Mouse (Mus musculus) left cerebral cortex, postnatal 25 days (tissue): ENCODE results near the gene Nop2. TPM values are rescaled to one million over a fixed set of nuclear protein-coding genes. Genes with fewer than 3 reads are reported as not detected.

Experiments used
- DNase-seq, 2 experiments: peaks; one replicate each; pipeline ENCODE4 v3.0.0; 2022; ENCODE audit warnings: low spot score in 2 of 2, mixed read lengths in 1 of 2
- intact Hi-C: fragments of 180-260 bp; cut with DNase I; formaldehyde crosslinking; loops from one replicate; pipeline ENCODE4 v1.15.1; 2025
- total RNA-seq, 2 experiments: library from RNA; stranded (reverse); gene quantifications; 2 replicates each; pipeline ENCODE4 v1.2.3; 2021

Nop2 gene
- total RNA-seq, 2 experiments from 2014 or later, result 27.1 to 28.0 TPM

DNA sequence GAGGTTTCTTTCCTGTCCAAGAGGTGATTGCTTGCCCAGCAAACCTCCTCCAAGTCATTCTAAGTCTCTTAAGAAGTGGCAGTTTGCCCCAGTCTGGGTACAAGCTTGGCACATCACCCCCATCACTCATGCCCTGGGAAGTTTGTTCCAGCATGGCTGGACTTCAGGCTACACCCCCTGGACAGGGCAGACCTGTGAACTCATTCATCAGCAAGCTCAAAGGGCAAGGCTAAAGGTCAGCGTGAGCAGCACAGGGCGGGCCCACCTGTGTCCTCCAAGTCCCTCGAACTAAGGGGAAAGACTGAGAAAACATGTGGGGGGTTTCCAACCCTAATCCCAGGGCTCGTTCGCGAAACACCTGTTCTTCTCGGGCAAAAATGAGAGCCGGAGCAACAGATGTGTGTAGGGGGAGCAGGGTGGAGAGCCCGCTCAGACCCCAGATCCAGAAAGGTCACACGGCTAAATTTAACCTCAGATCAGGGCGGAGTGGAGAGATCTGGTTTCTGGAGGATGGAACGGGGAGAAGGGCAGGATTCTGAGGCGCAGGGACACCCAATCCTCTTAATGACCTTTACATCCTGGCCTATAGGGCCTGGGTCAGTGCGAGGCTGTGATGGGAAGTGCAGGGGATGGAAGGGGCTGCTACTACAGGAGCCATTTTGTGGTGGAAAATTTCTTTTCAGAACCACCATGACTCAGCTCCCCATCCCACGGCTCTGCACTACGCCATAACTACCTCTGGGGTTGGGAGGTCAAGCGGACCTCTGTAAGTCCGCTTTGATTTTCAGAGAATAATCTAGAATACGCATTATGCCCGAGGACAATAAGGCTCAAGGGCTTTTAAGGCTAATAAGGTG is 32.3 kb downstream of the Nop2 start:
- intact Hi-C loops, result loop anchor here (2.0 kb wide), 2 partner anchors 15 to 107 kb away; no protein-coding TSS in a partner anchor
- DNase-seq, result peak; percentile 33 to 62

DNA sequence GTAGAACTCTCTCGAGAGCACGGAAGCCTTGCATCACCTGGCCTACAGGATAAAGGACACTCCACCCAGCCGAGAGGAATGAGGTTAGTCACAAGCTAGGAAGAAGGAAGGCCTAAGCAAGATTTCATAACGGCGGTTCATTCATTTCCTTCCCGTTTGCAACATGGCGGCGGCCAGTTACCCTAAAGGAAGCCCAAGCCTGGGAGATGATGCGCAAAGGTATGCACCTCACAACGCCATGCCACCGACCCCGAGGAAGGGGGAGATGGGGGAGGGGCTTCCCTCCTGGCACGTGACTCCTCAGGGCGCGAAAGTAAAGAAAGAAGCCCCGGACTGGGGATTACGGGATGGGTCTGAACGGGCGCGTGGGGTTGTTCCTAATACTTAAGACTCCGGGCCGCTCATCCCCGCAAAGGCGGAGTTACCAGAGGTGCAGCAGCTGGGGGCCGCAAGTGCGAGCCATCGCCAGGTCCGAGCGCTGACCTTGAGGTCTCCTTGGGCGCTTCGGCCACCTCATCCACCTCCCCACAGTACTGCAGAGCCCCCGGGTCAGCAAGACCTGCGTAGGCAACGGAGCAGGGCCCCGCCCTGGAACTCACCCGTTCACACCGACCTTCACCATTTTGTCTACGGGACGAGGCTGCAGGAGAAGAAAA is 33.1 kb downstream of the Nop2 start:
- peak; percentile 49 to 52 for DNase-seq
- intact Hi-C loops, result loop anchor here (2.0 to 5.0 kb wide), 3 partner anchors 16 to 106 kb away; partner anchors contain the start of gene Vamp1

DNA sequence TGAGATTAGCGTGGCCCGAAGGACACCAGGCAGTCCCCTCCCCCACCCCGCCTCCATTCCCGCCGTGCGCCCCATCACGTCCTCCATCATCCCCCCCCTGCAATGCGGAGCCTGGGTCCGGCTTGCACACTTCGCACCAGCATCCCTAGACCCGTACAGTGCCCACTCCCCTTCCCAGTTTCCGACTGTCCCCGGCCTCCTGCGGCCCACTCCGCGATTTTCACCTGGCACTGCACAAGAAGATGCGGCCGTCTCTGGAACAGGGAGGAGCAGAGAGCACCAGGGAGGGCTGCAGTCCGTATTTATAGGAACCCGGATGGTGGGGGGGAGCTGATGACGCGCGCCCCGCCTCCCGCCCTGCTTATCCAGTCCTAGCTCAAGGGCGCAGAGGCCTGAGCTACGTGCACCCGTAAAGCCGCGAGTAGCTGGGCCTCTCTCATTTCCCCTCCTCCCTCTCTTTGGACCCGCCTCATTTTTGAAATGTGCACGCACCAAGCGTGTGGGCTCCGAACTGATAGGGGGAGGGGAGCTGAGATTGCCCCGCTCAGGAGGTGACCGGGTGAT is 33.7 kb downstream of the Nop2 start:
- peak; percentile 98 to 99 for DNase-seq
- intact Hi-C loops, result loop anchor here (2.0 to 5.0 kb wide), 3 partner anchors 17 to 105 kb away; partner anchors contain the start of gene Vamp1

DNA sequence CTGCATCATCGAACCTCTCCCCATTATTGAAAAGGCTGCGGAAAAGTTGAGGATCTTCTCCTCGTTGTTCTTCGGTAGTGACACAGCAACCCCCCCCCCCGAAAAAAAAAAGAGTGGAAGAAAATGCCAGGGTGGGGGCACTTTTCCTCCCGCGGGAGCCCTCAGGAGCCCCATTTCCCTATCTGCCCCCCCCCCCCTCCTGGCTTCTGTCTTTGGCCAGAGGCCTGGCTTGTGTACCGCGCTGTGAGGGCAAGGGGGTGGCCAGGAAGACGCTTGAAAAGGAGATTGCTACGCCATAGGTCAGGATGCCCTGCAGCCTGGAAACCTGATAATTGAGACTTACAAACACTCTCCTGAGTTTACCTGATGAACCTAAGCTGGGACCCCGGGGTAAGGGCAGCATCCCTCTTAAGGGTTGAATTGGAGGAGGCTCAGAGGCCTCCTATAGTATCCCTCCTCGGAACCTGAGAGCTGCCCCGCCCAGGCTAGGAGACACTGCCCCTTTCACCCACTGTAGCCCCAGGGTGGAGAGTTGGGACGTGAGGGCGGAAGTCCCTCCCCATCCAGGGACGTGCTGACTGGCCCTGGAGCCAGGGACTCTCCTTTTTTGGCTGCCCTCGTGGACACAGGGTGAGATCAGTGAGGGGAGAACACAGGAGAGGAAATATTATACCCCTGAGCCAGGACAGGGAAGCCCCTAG is 34.5 kb downstream of the Nop2 start, which contains the start of gene Gapdh:
Gapdh (minus strand) TSS at position 417 of the 701 bp plus-strand sequence.
- peak; percentile 22 to 49 for DNase-seq
- intact Hi-C loops, result loop anchor here (5.0 kb wide), 1 partner anchor 51 kb away; the partner anchor contains the start of gene Vamp1

DNA sequence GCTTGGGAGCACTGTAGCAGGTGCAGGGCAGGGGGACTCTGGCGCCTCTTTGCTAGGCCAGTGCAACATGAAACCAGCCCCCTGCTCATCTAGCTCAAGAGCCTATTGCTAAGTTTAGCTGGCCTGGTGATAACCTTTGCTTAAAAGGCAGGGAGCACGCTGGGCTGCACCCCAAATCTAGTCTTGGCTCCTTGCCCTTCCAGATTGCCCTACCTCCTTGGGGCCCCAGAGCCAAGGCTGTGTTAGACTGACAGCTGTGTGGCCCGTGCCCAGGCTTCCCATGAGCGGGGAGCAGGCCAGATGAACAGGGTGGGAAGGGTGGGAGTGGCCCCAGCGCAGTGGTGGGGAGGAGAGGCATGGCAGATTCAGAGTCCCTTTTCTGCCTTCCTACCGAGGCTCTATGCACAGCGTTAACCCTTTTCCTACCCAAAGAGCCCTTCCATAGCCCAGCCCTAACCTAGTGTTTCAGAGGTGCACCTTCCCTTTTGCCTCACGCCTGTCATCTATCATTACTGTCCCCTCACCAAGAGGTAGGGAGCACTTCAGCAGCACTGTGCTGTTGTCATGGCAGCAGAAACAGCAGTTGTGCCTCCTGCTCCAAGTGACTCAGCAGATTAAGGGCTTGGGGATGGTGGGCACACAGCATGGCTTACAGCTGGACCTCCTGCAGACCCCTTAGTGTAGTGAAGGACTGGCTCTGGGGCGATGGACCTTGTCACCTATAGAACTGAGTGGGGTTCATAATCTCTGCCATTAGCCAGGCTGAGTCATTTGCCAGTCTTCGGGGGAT is 35.3 kb downstream of the Nop2 start:
- intact Hi-C loops, result loop anchor here (5.0 kb wide), 1 partner anchor 50 kb away; the partner anchor contains the start of gene Vamp1
- peak; percentile 60 to 62 for DNase-seq

DNA sequence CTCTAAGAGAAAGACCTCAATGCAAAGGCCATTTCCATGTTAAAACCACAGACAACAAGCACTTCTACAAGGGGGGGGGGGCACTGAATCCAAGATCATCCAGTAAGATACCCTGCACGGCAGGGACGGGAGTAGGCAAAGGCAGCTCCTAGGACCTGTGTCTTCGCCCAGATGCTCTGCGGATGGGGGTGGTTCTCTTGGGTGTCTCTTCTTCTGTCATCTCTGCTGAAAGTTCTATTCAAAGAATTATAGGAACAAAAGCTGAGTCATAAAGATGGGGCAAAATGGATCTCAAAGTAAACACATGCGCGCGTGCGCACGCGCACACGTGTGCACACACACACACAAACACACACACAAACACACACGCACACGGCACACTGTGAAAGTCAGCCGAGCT is 36.4 kb downstream of the Nop2 start:
- intact Hi-C loops, result loop anchor here (5.0 kb wide), 1 partner anchor 49 kb away; the partner anchor contains the start of gene Vamp1
- DNase-seq, result peak in 1 of 2 experiments; percentile 58

DNA sequence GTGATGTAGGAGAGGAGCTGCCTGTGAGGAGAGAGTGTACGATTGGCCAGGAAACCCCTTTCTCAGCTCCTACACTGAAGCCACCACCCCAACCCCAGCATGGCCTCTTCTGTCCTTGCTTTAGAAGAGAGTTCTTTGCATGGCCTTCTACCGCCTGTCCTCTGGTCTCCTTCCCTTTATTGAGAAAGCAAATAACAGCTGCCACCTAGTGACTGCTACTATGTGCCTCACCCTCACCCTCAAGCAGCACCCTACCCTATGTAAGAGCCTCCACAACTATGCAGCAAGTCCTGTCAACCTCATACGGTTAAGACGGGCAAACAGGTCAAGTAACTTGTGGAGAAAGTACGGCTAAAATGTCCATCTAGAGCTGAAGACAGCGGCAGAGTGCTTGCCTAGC is 38.5 kb downstream of the Nop2 start:
- intact Hi-C loops, result no loop called here
- no peak for DNase-seq

DNA sequence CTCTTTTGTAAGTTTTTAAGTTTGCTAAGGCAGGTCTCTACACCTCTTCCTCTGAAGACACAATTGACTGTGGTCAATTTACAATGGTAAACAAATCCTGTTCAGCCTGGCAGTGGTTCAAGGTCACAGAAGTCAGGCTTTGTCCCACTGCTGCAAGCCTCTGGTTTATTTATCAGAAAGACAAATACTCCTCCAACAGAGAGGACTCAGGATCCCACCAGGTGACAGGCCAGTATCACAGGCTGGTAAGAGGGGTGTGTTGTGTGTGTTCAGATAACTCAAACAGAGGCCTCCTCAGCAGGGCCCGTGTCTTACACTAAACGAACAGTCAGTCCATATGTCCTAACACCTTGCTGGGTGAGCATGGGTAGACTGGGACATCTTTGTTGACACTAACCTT is 40.8 kb downstream of the Nop2 start:
- no peak for DNase-seq
- intact Hi-C loops, result no loop called here

DNA sequence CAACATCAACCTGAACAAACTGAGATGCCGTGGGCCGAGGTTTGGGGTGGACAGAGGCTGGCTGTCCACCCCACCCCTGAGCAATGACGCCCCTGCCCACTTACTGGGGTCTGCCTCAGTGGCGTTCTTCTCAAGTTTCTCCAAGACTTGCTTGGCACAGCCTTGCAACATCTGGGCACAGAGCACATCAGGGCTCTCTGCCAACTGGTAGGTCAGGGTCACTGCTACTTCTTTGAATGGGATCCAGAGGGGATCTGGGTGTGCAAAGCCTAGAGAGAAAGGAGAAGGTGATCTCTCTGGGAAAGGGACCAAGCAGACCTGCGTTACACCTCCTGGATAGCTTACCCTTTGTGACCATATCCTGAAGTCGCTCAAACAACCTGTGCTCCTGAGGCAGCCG is 41.5 kb downstream of the Nop2 start:
- intact Hi-C loops, result no loop called here
- no peak for DNase-seq

DNA sequence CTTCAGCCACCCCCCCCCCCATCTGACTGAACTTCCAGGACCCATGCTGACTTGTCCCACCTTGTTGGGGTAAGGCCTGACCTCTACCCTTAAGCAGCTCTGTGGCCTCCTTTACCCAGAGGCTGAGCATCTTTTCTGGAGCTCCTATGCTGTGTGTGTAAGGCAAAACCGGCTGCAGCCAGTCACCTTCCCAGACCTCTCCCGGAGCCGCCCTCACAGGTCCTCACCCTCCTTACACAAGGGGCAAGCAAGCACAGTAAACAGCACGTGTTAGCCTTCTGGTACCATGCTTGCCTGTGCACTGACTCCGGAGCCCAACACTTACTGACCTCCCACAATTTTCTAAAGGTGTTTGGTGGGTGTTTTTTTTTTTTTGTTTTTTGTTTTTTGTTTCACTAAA is 43.8 kb downstream of the Nop2 start:
- DNase-seq, result no peak
- intact Hi-C loops, result no loop called here

DNA sequence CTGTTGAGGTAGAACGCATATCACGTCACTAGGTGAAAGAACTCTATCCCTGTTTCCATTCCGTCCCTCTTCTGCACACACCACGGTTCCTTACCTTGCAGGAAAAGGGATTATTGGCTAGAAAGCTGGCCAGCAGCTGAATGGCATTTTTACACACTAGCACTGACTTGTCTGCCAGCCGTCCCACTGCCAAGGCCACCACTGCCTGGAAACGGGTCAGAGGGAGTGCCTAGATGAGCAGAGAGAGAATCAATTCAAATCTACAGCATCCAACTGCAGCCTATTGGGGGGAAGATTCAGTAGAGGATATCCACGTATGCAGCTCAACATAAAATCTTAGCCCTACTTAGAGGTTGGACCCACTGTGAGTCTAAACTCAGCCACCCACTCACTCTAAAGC is 47.9 kb downstream of the Nop2 start:
- intact Hi-C loops, result no loop called here
- no peak for DNase-seq

DNA sequence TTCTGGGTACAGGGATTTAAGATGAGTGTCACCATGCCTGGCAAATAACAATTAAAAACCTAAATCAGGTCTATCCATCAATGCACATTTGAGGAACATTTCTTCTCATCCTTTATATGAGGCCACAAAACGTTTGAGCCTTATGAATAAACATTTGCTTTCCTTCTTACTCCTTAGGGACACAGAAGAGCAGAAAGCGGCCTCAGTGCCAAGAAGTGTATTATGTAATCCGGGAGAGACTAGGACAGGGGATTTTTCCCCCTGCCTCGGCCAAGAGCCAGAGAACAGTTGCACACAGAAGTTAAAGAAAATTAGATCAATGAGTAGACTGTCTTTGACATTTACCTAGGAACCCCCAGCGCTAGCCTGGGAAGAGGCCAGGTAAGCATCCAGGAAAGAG is 50.4 kb downstream of the Nop2 start:
- intact Hi-C loops, result no loop called here
- DNase-seq, result no peak

DNA sequence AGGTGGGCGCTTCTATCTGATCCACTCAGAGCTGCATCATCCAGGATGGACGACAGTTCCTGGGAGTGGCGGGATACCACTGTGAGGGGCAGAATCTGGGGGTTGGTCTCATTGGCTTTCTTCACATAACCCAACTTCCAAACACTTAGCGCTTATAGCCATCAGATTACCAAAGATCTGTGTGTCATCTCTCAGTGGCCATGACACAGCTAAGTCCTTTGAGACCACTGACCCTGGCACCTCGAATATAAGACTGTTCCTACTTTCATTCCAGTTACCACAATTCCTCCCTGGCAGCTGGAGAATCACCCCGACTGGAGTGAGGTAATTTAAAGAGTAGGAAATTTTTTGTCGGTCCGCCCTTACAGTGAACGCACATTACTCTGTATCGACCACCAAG is 54.5 kb downstream of the Nop2 start:
- intact Hi-C loops, result no loop called here

DNA sequence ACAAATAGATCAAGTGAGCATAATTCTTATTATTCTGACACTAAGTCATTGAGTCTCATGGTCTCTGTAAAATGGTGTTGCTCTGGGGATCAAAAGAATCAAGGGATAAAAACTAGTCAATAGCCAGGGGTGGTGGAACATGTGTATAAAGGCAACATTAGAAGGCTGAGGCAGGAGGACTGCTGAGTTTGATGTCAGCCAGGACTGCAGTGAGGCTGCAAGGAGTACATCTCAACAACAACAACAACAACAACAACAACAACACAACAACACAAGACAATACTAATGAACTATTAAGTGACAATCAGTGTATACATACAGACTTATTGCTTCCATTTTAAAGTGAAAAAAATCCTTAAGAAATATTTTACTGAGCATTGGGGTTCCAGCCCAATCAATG is 59.1 kb downstream of the Nop2 start:
- intact Hi-C loops, result no loop called here
- no peak for DNase-seq

More for the DNA sequence above, 54.5 kb downstream of the Nop2 start:
- no peak for DNase-seq

DNA sequence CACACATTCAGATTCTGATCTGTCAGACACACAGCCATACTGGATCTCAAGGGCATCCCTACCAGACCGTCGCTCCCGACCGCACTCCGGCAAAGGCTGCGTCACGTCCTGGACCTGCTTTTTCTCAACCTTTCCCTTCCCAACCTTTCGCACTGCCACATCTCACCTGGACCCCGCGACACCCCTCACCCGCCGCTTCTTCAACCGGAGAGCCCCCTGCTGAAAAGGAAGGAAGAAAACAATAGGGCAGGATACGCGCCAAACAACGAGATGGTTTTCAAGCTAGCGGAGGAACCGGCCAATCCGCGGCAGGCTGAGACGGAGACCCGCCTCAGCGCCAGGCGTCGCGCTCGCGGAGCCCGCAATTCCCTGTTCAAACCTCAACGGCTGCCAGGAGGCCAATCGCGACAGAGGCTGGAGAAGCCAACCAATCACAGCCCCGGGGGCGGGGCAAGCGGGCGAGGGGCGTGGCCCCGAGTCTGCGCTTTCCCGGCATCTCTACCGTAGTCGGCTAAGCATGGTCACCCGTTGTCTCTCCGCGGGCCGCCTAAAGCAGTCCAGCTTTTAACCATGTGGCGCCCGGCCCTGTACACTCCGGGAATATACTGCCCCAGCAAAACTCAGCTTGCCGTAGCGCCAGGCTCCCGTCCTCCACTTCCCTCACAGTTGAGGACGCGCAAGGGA is 59.8 kb downstream of the Nop2 start, which contains the start of the genes Ncapd2 and Mrpl51:
Ncapd2 (minus strand) TSS at position 370 of the 684 bp plus-strand sequence.
Mrpl51 (plus strand) TSS at position 470 of the 684 bp plus-strand sequence.
- peak; percentile 98 to 99 for DNase-seq
- intact Hi-C loops, result loop anchor here (1.0 kb wide), 1 partner anchor 24 kb away; the partner anchor contains the start of gene Vamp1

DNA sequence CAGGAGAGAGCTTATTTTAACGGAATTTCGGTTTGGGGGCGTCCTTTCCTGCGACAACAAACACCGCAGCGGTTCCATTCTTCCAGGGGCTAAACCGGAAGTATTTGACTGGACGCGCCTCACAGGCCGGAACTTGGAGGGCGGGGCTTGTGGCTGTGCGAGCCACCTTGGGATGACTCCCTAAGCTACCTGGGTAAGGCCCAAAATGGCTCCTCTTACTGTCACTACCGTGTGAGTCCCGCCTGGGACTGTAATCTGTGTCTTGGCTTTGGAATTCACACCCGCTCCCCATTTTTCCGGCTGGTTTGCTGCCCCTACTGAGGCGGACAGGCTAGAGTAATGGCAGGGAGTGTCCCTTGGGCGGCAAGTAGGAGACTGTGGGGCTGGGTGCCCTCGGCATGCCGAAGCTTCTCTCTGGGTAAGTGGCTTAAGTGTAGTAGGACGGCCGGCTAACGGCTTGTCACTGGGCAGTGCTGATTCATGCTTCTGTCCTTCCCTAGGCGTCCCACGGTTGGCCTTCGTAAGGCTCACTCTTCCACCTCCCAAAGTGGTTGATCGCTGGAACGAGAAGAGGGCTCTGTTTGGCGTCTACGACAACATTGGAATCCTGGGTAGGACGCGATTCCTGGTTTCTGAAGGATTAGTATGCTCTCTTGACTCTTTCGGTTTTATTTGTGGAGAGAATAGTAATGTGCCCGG is 60.5 kb downstream of the Nop2 start:
- intact Hi-C loops, result loop anchor here (1.0 kb wide), 1 partner anchor 23 kb away; the partner anchor contains the start of gene Vamp1
- peak; percentile 92 to 96 for DNase-seq

DNA sequence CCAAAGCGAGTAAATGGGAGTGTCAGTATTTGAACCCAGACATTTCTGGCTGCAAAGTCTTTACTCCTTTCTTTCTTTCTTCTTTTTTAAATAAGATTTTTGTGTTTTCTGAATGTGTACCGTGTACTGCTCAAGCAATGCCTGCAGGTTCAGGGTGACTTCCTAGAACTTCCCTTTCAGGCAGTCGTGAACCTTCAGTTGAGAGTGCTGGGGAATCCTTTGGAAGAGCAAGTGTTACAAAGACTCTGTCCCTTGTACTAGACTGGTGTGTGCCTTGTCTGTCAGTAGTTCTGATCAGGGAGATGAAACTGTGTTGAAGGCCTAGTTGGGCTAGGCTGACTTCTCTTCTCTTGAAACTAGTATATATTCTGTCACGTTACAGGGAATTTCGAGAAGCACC is 61.1 kb downstream of the Nop2 start:
- DNase-seq, result no peak
- intact Hi-C loops, result loop anchor here (1.0 kb wide), 1 partner anchor 22 kb away; the partner anchor contains the start of gene Vamp1
